In genomic region chr14:20224576-20225218, GRCm38 (mm10) we compare ENCODE assay signal across 15 mouse cellular contexts. TPM values are rescaled to one million over a fixed set of nuclear protein-coding genes. Genes with fewer than 3 reads are reported as not detected.
A peak's percentile ranks its signal among the peaks of the same experiment; 100 is the strongest.
DNase-seq lines count a peak whose midpoint lies in the region; ATAC-seq lines count a peak whose summit lies in the region.
"Had no signal": no experiment of that assay in that cellular context is flagged by ENCODE, and none has a peak within 500 bp of the region (broad histone marks: within the 10 kb centered on the region; RNA-seq: fewer than 3 reads in every experiment).

No protein-coding gene starts in this region.

- H3K4me3 ChIP-seq in lung, embryonic 16.5 days (ENCODE audit: low read length), result no peak overlapping the region
- no peak overlapping the region for H3K4me3 ChIP-seq in forebrain, embryonic 12.5 days (replicated peaks)
- no peak overlapping the region for H3K4me3 ChIP-seq in kidney, embryonic 15.5 days (replicated peaks)
- no peak overlapping the region for H3K4me3 ChIP-seq in stomach, embryonic 16.5 days (replicated peaks; ENCODE audit: low read length)
- H3K4me3 ChIP-seq: embryonic facial prominence, embryonic 13.5 days; heart, embryonic 10.5 days had no signal

- no peaks in the 10 kb centered on the region for H3K36me3 ChIP-seq in lung, embryonic 16.5 days (ENCODE audit: control insufficient read depth, insufficient read depth, low read length)
- H3K36me3 ChIP-seq in forebrain, embryonic 12.5 days (replicated peaks), result no peaks in the 10 kb centered on the region
- H3K36me3 ChIP-seq in kidney, embryonic 15.5 days, result no peaks in the 10 kb centered on the region
- H3K36me3 ChIP-seq in stomach, embryonic 16.5 days (ENCODE audit: control insufficient read depth, insufficient read depth, low read length), result no peaks in the 10 kb centered on the region
- H3K36me3 ChIP-seq: embryonic facial prominence, embryonic 13.5 days; heart, embryonic 10.5 days had no signal

- no peak overlapping the region for H3K4me2 ChIP-seq in lung, embryonic 16.5 days (ENCODE audit: low read depth, low read length)
- peak overlapping the region; percentile 28; the same call in 1 of the 2 replicates for H3K4me2 ChIP-seq in forebrain, embryonic 12.5 days
- H3K4me2 ChIP-seq in kidney, embryonic 15.5 days, result no peak overlapping the region
- no peak overlapping the region for H3K4me2 ChIP-seq in stomach, embryonic 16.5 days (ENCODE audit: low read depth, low read length)
- H3K4me2 ChIP-seq: embryonic facial prominence, embryonic 13.5 days had no signal

- ATAC-seq in lung, embryonic 16.5 days (ENCODE audit: low read depth), result peak; percentile 15; the same call in 1 of the 2 replicates
- ATAC-seq in forebrain, embryonic 12.5 days (ENCODE audit: low FRiP score), result no peak
- ATAC-seq in kidney, embryonic 15.5 days (replicated peaks; ENCODE audit: low FRiP score), result no peak
- ATAC-seq in stomach, embryonic 16.5 days (ENCODE audit: insufficient read depth, low FRiP score), result 0 out of 2 replicates have a peak, but pooled peaks have one; percentile 15
- ATAC-seq: CD4-positive, CD25-positive, alpha-beta regulatory T cell, adult 4 months had no signal

- no peaks in the 10 kb centered on the region for H3K27me3 ChIP-seq in lung, embryonic 16.5 days (ENCODE audit: control insufficient read depth, insufficient read depth, low read depth, low read length)
- no peaks in the 10 kb centered on the region; the same call in 1 of the 2 replicates for H3K27me3 ChIP-seq in forebrain, embryonic 12.5 days
- H3K27me3 ChIP-seq in kidney, embryonic 15.5 days, result no peaks in the 10 kb centered on the region
- H3K27me3 ChIP-seq in stomach, embryonic 16.5 days (ENCODE audit: control insufficient read depth, insufficient read depth, low read length), result no peaks in the 10 kb centered on the region
- H3K27me3 ChIP-seq: embryonic facial prominence, embryonic 13.5 days had no signal

- H3K9me3 ChIP-seq in lung, embryonic 16.5 days (ENCODE audit: control insufficient read depth, low read length), result no peaks in the 10 kb centered on the region
- no peaks in the 10 kb centered on the region for H3K9me3 ChIP-seq in forebrain, embryonic 12.5 days
- H3K9me3 ChIP-seq in kidney, embryonic 15.5 days (replicated peaks), result no peaks in the 10 kb centered on the region
- H3K9me3 ChIP-seq in stomach, embryonic 16.5 days (replicated peaks; ENCODE audit: control insufficient read depth, low read length), result no peaks in the 10 kb centered on the region
- H3K9me3 ChIP-seq: embryonic facial prominence, embryonic 13.5 days; heart, embryonic 10.5 days had no signal

- no peak for DNase-seq in lung, postnatal 14 days
- no peak for DNase-seq in urinary bladder, adult 18-20 months (ENCODE audit: low spot score in 2 of 2)
- no peak for DNase-seq in left cerebral cortex, adult 8-10 months (ENCODE audit: low spot score in 2 of 2)

- no peak overlapping the region for H3K9ac ChIP-seq in lung, embryonic 16.5 days (ENCODE audit: low read length)
- no peak overlapping the region for H3K9ac ChIP-seq in forebrain, embryonic 12.5 days
- no peak overlapping the region for H3K9ac ChIP-seq in kidney, embryonic 15.5 days
- H3K9ac ChIP-seq in stomach, embryonic 16.5 days (ENCODE audit: low read length), result no peak overlapping the region
- H3K9ac ChIP-seq: embryonic facial prominence, embryonic 13.5 days; liver, embryonic 14.5 days had no signal

- 51% methylated on average over 10 of the region's 10 CpGs for WGBS in lung, embryonic 16.5 days
- 44% methylated on average over 10 of the region's 10 CpGs for WGBS in forebrain, embryonic 12.5 days
- 71% methylated on average over 10 of the region's 10 CpGs for WGBS in kidney, embryonic 15.5 days
- WGBS in stomach, embryonic 16.5 days, result 55% methylated on average over 10 of the region's 10 CpGs

- peaks cover 15% of the 10 kb centered on the region for H3K4me1 ChIP-seq in lung, embryonic 16.5 days (replicated peaks; ENCODE audit: control insufficient read depth, insufficient read depth, low read length)
- peaks cover 42% of the 10 kb centered on the region for H3K4me1 ChIP-seq in forebrain, embryonic 12.5 days
- H3K4me1 ChIP-seq in kidney, embryonic 15.5 days, result peaks cover 20% of the 10 kb centered on the region
- peaks cover 8% of the 10 kb centered on the region; the same call in 1 of the 2 replicates for H3K4me1 ChIP-seq in stomach, embryonic 16.5 days (ENCODE audit: control insufficient read depth, insufficient read depth, low read length)
- H3K4me1 ChIP-seq: embryonic facial prominence, embryonic 13.5 days had no signal

- no peak overlapping the region for H3K27ac ChIP-seq in lung, embryonic 16.5 days (ENCODE audit: low read length)
- peak overlapping the region; percentile 91 for H3K27ac ChIP-seq in forebrain, embryonic 12.5 days
- 0 out of 2 replicates have a peak overlapping the region, but pooled peaks have one; percentile 3 for H3K27ac ChIP-seq in kidney, embryonic 15.5 days
- no peak overlapping the region; the same call in 1 of the 2 replicates for H3K27ac ChIP-seq in stomach, embryonic 16.5 days (ENCODE audit: low read length)
- H3K27ac ChIP-seq: embryonic facial prominence, embryonic 13.5 days; heart, embryonic 10.5 days; liver, embryonic 14.5 days had no signal

RNA-seq across cellular contexts. Expression of gene Kcnk5, which starts 43.1 kb away (rescaled TPM):
- polyA plus RNA-seq in lung, embryonic 16.5 days (2015; fragmentation: Nextera tagmentation; extraction: Ambion mirVana), result 13.7 and 14.2 TPM in 2 replicates
- polyA plus RNA-seq in forebrain, embryonic 12.5 days (2016; fragmentation: Nextera tagmentation; extraction: Ambion mirVana), result 12.5 and 13.8 TPM in 2 replicates
- 15.8 and 17.3 TPM in 2 replicates for polyA plus RNA-seq in kidney, embryonic 15.5 days (2015; fragmentation: Nextera tagmentation; extraction: Ambion mirVana)
- polyA plus RNA-seq in stomach, embryonic 16.5 days (2015; fragmentation: Nextera tagmentation; extraction: Ambion mirVana), result 8.7 and 9.5 TPM in 2 replicates
- total RNA-seq in left cerebral cortex, adult 8-10 months (2022), result 1 to 10 TPM in 1 of 4 experiments, under 1 TPM in 3; 0.13 to 1.4 (median 0.84) TPM

RNA-seq across cellular contexts. Expression of gene Kcnk16, which starts 44.3 kb away (rescaled TPM):
- 0.72 and 0.77 TPM in 2 replicates for polyA plus RNA-seq in lung, embryonic 16.5 days (2015; fragmentation: Nextera tagmentation; extraction: Ambion mirVana)
- not detected in 2 replicates for polyA plus RNA-seq in forebrain, embryonic 12.5 days (2016; fragmentation: Nextera tagmentation; extraction: Ambion mirVana)
- polyA plus RNA-seq in kidney, embryonic 15.5 days (2015; fragmentation: Nextera tagmentation; extraction: Ambion mirVana), result 0.21 TPM in 1 of 2 replicates, not detected in the other
- polyA plus RNA-seq in stomach, embryonic 16.5 days (2015; fragmentation: Nextera tagmentation; extraction: Ambion mirVana), result 8.0 and 9.8 TPM in 2 replicates
- total RNA-seq in left cerebral cortex, adult 8-10 months (2022), result not detected
- total RNA-seq: gastrocnemius, adult 18-20 months; left cerebral cortex, postnatal 10 days had no signal
- polyA plus RNA-seq: CD4-positive, CD25-positive, alpha-beta regulatory T cell, adult 4 months; embryonic facial prominence, embryonic 13.5 days; kidney, postnatal 0 days; spleen, adult 2 months had no signal

Comparison
In these comparisons a context has a peak if more than half of its experiments do, and no peak if none do; other contexts are left out.
1. ATAC-seq: peak in lung, embryonic 16.5 days (single experiment) and stomach, embryonic 16.5 days (single experiment); none in forebrain, embryonic 12.5 days (single experiment) and kidney, embryonic 15.5 days (single experiment).
2. H3K27ac ChIP-seq: peak in forebrain, embryonic 12.5 days (single experiment) and kidney, embryonic 15.5 days (single experiment); none in lung, embryonic 16.5 days (single experiment) and stomach, embryonic 16.5 days (single experiment).